ENCODE assay signal across 18 mouse cellular contexts in genomic region chr11:71008321-71008720, GRCm38 (mm10). TPM values are rescaled to one million over a fixed set of nuclear protein-coding genes. Genes with fewer than 3 reads are reported as not detected.
DNase-seq lines count a peak whose midpoint lies in the region; ATAC-seq and TF ChIP-seq lines count a peak whose summit lies in the region.
"Had no signal": no experiment of that assay in that cellular context is flagged by ENCODE, and none has a peak within 500 bp of the region (broad histone marks: within the 10 kb centered on the region; RNA-seq: fewer than 3 reads in every experiment).

No protein-coding gene starts in this region.

- no peak overlapping the region for H3K9ac ChIP-seq in kidney, embryonic 16.5 days (replicated peaks; ENCODE audit: low read length)
- H3K9ac ChIP-seq: liver, embryonic 13.5 days had no signal

- H3K27me3 ChIP-seq in kidney, adult 2 months (replicated peaks; ENCODE audit: control insufficient read depth, insufficient read depth, low read length), result no peaks in the 10 kb centered on the region
- H3K27me3 ChIP-seq in kidney, embryonic 16.5 days (ENCODE audit: insufficient read depth, low read length), result no peaks in the 10 kb centered on the region
- H3K27me3 ChIP-seq: hindbrain, embryonic 13.5 days; liver, embryonic 13.5 days had no signal

- peak; percentile 27 to 71 for DNase-seq in adrenal gland, adult (ENCODE audit: inconsistent age in 2 of 2, low spot score in 1 of 2)
- DNase-seq in adrenal gland, postnatal 4 days (ENCODE audit: low spot score in 2 of 2), result no peak
- DNase-seq in kidney, adult 2 months, result peak; percentile 19
- peak; percentile 61 to 72 for DNase-seq in heart, adult 9 months (ENCODE audit: low spot score in 2 of 2)
- peak; percentile 24 for DNase-seq in lung, postnatal 25 days (ENCODE audit: low spot score)
- DNase-seq in right cerebral cortex, postnatal 36 days (ENCODE audit: low spot score in 2 of 2), result no peak
- no peak for DNase-seq in spleen, postnatal 4 days (ENCODE audit: low spot score in 2 of 2)
- DNase-seq: gastrocnemius, postnatal 25 days; kidney, postnatal 25 days; left cerebral cortex, postnatal 4 days; liver, embryonic 13.5 days had no signal

- ATAC-seq in kidney, embryonic 16.5 days (ENCODE audit: low FRiP score, low TSS enrichment), result no peak
- ATAC-seq: forebrain, embryonic 14.5 days; intestine, embryonic 16.5 days; midbrain, embryonic 16.5 days had no signal

- TF ChIP-seq CTCF in kidney, adult 2 months (conservative IDR thresholded peaks at IDR 0.05; ENCODE audit: insufficient read depth, insufficient read length, low read depth, low read length), result no peak

- H3K9me3 ChIP-seq in kidney, embryonic 16.5 days (ENCODE audit: low read length), result no peaks in the 10 kb centered on the region
- H3K9me3 ChIP-seq: hindbrain, embryonic 13.5 days; liver, embryonic 13.5 days had no signal

- no peak overlapping the region for H3K4me2 ChIP-seq in kidney, embryonic 16.5 days (replicated peaks; ENCODE audit: low read depth, low read length)
- H3K4me2 ChIP-seq: hindbrain, embryonic 13.5 days; liver, embryonic 13.5 days had no signal

- no peak overlapping the region for H3K4me3 ChIP-seq in kidney, adult 2 months (ENCODE audit: insufficient read depth, low read depth, low read length)
- no peak overlapping the region for H3K4me3 ChIP-seq in kidney, embryonic 16.5 days (ENCODE audit: low read length)
- H3K4me3 ChIP-seq: hindbrain, embryonic 13.5 days; liver, embryonic 13.5 days had no signal

- H3K27ac ChIP-seq in kidney, adult 2 months (ENCODE audit: insufficient read depth, low read depth, low read length), result no peak overlapping the region
- no peak overlapping the region for H3K27ac ChIP-seq in kidney, embryonic 16.5 days (ENCODE audit: low read length)
- H3K27ac ChIP-seq: hindbrain, embryonic 13.5 days; liver, embryonic 13.5 days had no signal

- no peak for TF ChIP-seq POLR2A in kidney, adult 2 months (IDR thresholded peaks at IDR 0.05; ENCODE audit: low read depth, low read length)

- WGBS in kidney, adult 2 months, result 72% methylated on average over 3 of the region's 3 CpGs
- 83% methylated on average over 3 of the region's 3 CpGs for WGBS in kidney, embryonic 16.5 days

- peaks cover 9% of the 10 kb centered on the region for H3K36me3 ChIP-seq in kidney, adult 2 months (ENCODE audit: control insufficient read depth, insufficient read depth, low read length)
- peaks cover 39% of the 10 kb centered on the region for H3K36me3 ChIP-seq in kidney, embryonic 16.5 days (ENCODE audit: insufficient read depth, low read length)

- no peaks in the 10 kb centered on the region for H3K4me1 ChIP-seq in kidney, adult 2 months (ENCODE audit: control insufficient read depth, insufficient read depth, low read length)
- peaks cover 6% of the 10 kb centered on the region for H3K4me1 ChIP-seq in kidney, embryonic 16.5 days (ENCODE audit: insufficient read depth, low read length)

RNA-seq across cellular contexts. Expression of gene Dhx33, which starts 4.1 kb away (rescaled TPM):
- total RNA-seq in adrenal gland, postnatal 4 days (2021), result 10 to 100 TPM; 32.4 to 32.6 TPM
- polyA plus RNA-seq in kidney, adult 2 months (2012; rRNA removed), result 14.9 and 21.7 TPM in 2 replicates
- 23.9 TPM in 2 replicates for polyA plus RNA-seq in kidney, embryonic 16.5 days (2015; fragmentation: Nextera tagmentation; extraction: Ambion mirVana)

RNA-seq across cellular contexts. Expression of gene Mis12, which starts 11.1 kb away (rescaled TPM):
- total RNA-seq in adrenal gland, postnatal 4 days (2021), result 10 to 100 TPM; 17.9 to 22.7 TPM
- polyA plus RNA-seq in kidney, adult 2 months (2012; rRNA removed), result 2.2 and 4.1 TPM in 2 replicates
- polyA plus RNA-seq in kidney, embryonic 16.5 days (2015; fragmentation: Nextera tagmentation; extraction: Ambion mirVana), result 44.8 and 45.2 TPM in 2 replicates

RNA-seq across cellular contexts. Expression of gene Derl2, which starts 11.3 kb away (rescaled TPM):
- total RNA-seq in adrenal gland, postnatal 4 days (2021), result 10 to 100 TPM; 43.2 to 44.1 TPM
- 14.2 and 20.1 TPM in 2 replicates for polyA plus RNA-seq in kidney, adult 2 months (2012; rRNA removed)
- 41.9 and 48.6 TPM in 2 replicates for polyA plus RNA-seq in kidney, embryonic 16.5 days (2015; fragmentation: Nextera tagmentation; extraction: Ambion mirVana)

RNA-seq across cellular contexts. Expression of gene 6330403K07Rik, which starts 25.0 kb away (rescaled TPM):
- total RNA-seq in adrenal gland, postnatal 4 days (2021), result 10 to 100 TPM; 24.6 to 28.5 TPM
- polyA plus RNA-seq in kidney, adult 2 months (2012; rRNA removed), result 0.45 and 0.83 TPM in 2 replicates
- 56.7 and 59.7 TPM in 2 replicates for polyA plus RNA-seq in kidney, embryonic 16.5 days (2015; fragmentation: Nextera tagmentation; extraction: Ambion mirVana)
- total RNA-seq: gastrocnemius, postnatal 25 days; megakaryocyte progenitor cell, adult 5-6 weeks had no signal
- polyA plus RNA-seq: testis, adult 2 months had no signal

RNA-seq across cellular contexts. Expression of gene C1qbp, which starts 25.5 kb away (rescaled TPM):
- total RNA-seq in adrenal gland, postnatal 4 days (2021), result 100 to 1,000 TPM; 231 to 239 TPM
- polyA plus RNA-seq in kidney, adult 2 months (2012; rRNA removed), result 111 and 138 TPM in 2 replicates
- 277 and 287 TPM in 2 replicates for polyA plus RNA-seq in kidney, embryonic 16.5 days (2015; fragmentation: Nextera tagmentation; extraction: Ambion mirVana)

Comparison
In these comparisons a context has a peak if more than half of its experiments do, and no peak if none do; other contexts are left out.
1. DNase-seq: peak in adrenal gland, adult (2 of 2), kidney, adult 2 months (single experiment), heart, adult 9 months (2 of 2) and lung, postnatal 25 days (single experiment); none in adrenal gland, postnatal 4 days (0 of 2), right cerebral cortex, postnatal 36 days (0 of 2) and spleen, postnatal 4 days (0 of 2).